Mouse (Mus musculus) heart, embryonic 10.5 days (tissue): ENCODE results near the gene Hoxa2. TPM values are rescaled to one million over a fixed set of nuclear protein-coding genes. Genes with fewer than 3 reads are reported as not detected.

ENCODE experiments used
- DNase-seq: peaks from one replicate; pipeline ENCODE4 v3.0.0-alpha.2; 2017; ENCODE audit warnings: low spot score
- H3K27ac ChIP-seq: fragments of 300-500 bp; sonication (generic); 2 replicates; pipeline ENCODE4 v1.5.1; 2016; ENCODE audit warnings: mild to moderate bottlenecking
- H3K27me3 ChIP-seq: fragments of 300-500 bp; sonication (generic); 2 replicates; pipeline ENCODE4 v1.6.1; 2016; ENCODE audit warnings: mild to moderate bottlenecking; ENCODE audit not compliant: poor library complexity, insufficient read depth, severe bottlenecking
- H3K36me3 ChIP-seq: fragments of 300-500 bp; sonication (generic); 2 replicates; pipeline ENCODE4 v1.6.1; 2016; ENCODE audit warnings: mild to moderate bottlenecking, moderate library complexity
- H3K4me1 ChIP-seq: fragments of 300-500 bp; sonication (generic); 2 replicates; pipeline ENCODE4 v1.6.1; 2016; ENCODE audit warnings: mild to moderate bottlenecking
- H3K4me3 ChIP-seq: fragments of 300-500 bp; sonication (generic); 2 replicates; pipeline ENCODE4 v1.5.1; 2016; ENCODE audit warnings: mild to moderate bottlenecking, moderate library complexity
- H3K9me3 ChIP-seq: fragments of 300-500 bp; sonication (generic); 2 replicates; pipeline ENCODE4 v1.6.1; 2016; ENCODE audit warnings: mild to moderate bottlenecking, moderate library complexity
- WGBS: fragments of 180-500 bp; shearing (Covaris S2); methylation state at CpG from one replicate; pipeline ENCODE4 v1.1.7; 2016; 5-methylcytosine and 5-hydroxymethylcytosine counted together
- polyA plus RNA-seq: library from polyadenylated mRNA; unstranded; fragments of >200 nt; fragmentation: Nextera tagmentation; extraction: Ambion mirVana; gene quantifications from 2 replicates; pipeline ENCODE4 v1.2.1, GENCODE M21; 2016

The Hoxa2 gene
- 4.3 and 10.3 TPM in 2 replicates for polyA plus RNA-seq

- H3K4me1 ChIP-seq: peaks cover 33% of the 10 kb centered on the region
- peak; percentile 72 for DNase-seq
- no peaks in the 10 kb centered on the region for H3K36me3 ChIP-seq
- peaks cover 96% of the 10 kb centered on the region for H3K27me3 ChIP-seq
- peak within 1 kb of the TSS; percentile 88 for H3K27ac ChIP-seq
- no peaks in the 10 kb centered on the region for H3K9me3 ChIP-seq
- H3K4me3 ChIP-seq: peak within 1 kb of the TSS; percentile 58
- WGBS: under 1% methylated on average over 25 of the region's 25 CpGs
Measured at GRCm38 (mm10) chr6:52164626-52165440, at the start of gene Hoxa2. TSS of gene Hoxa2 (minus strand) at chr6:52164831.

GRCm38 (mm10) chr6:52214271-52214670 is 49.6 kb upstream of the Hoxa2 start:
- 13% methylated on average over 5 of the region's 5 CpGs for WGBS
- no peak overlapping the region for H3K27ac ChIP-seq
- peaks cover 31% of the 10 kb centered on the region for H3K4me1 ChIP-seq
- no peak for DNase-seq
- no peaks in the 10 kb centered on the region for H3K36me3 ChIP-seq
- H3K27me3 ChIP-seq: peaks cover 100% of the 10 kb centered on the region
- no peak overlapping the region for H3K4me3 ChIP-seq
- no peaks in the 10 kb centered on the region for H3K9me3 ChIP-seq

GRCm38 (mm10) chr6:52213119-52213986 is 48.7 kb upstream of the Hoxa2 start, which contains the start of the genes Hoxa3 and Gm28308:
TSS of gene Hoxa3 (minus strand) at chr6:52213336.
TSS of gene Gm28308 (minus strand) at chr6:52213339.
- WGBS: 2% methylated on average over 38 of the region's 38 CpGs
- Histone ChIP-seq H3K9me3 (no peaks in the 10 kb centered on the region), H3K4me3 (peak within 1 kb of the TSS; percentile 45), H3K36me3 (no peaks in the 10 kb centered on the region), H3K27me3 (peaks cover 100% of the 10 kb centered on the region), H3K27ac (no peak within 1 kb of the TSS), H3K4me1 (peaks cover 37% of the 10 kb centered on the region)
- peak; percentile 77 for DNase-seq

- peaks cover 40% of the 10 kb centered on the region for H3K4me1 ChIP-seq
- DNase-seq: peak; percentile 77
- no peak overlapping the region for H3K27ac ChIP-seq
- H3K36me3 ChIP-seq: no peaks in the 10 kb centered on the region
- WGBS: under 1% methylated on average over 22 of the region's 22 CpGs
- peak overlapping the region; percentile 45 for H3K4me3 ChIP-seq
- peaks cover 100% of the 10 kb centered on the region for H3K27me3 ChIP-seq
- no peaks in the 10 kb centered on the region for H3K9me3 ChIP-seq
Measured at GRCm38 (mm10) chr6:52212556-52213118, 48.0 kb upstream of the Hoxa2 start.

- 3% methylated on average over 13 of the region's 13 CpGs for WGBS
Measured at GRCm38 (mm10) chr6:52211961-52212360, 47.3 kb upstream of the Hoxa2 start.

GRCm38 (mm10) chr6:52211170-52211935 is 46.7 kb upstream of the Hoxa2 start:
- Histone ChIP-seq H3K4me3 (peak overlapping the region; percentile 31; the same call in 1 of the 2 replicates), H3K9me3 (no peaks in the 10 kb centered on the region), H3K27me3 (peaks cover 100% of the 10 kb centered on the region), H3K36me3 (no peaks in the 10 kb centered on the region), H3K4me1 (peaks cover 30% of the 10 kb centered on the region), H3K27ac (no peak overlapping the region)
- DNase-seq: peak; percentile 78
- WGBS: 1% methylated on average over 37 of the region's 37 CpGs

More at GRCm38 (mm10) chr6:52211961-52212360, 47.3 kb upstream of the Hoxa2 start:
- peaks cover 34% of the 10 kb centered on the region for H3K4me1 ChIP-seq
- H3K9me3 ChIP-seq: no peaks in the 10 kb centered on the region
- no peaks in the 10 kb centered on the region for H3K36me3 ChIP-seq
- H3K27ac ChIP-seq: no peak overlapping the region
- peak; percentile 75 for DNase-seq
- H3K27me3 ChIP-seq: peaks cover 100% of the 10 kb centered on the region
- peak overlapping the region; percentile 31; the same call in 1 of the 2 replicates for H3K4me3 ChIP-seq

GRCm38 (mm10) chr6:52209685-52210046 is 45.0 kb upstream of the Hoxa2 start:
- Histone ChIP-seq H3K4me1 (peaks cover 33% of the 10 kb centered on the region), H3K27ac (no peak overlapping the region), H3K27me3 (peaks cover 100% of the 10 kb centered on the region), H3K9me3 (no peaks in the 10 kb centered on the region), H3K36me3 (no peaks in the 10 kb centered on the region), H3K4me3 (no peak overlapping the region)
- 7% methylated on average over 12 of the region's 12 CpGs for WGBS
- DNase-seq: no peak

- H3K27ac ChIP-seq: no peak overlapping the region
- peaks cover 39% of the 10 kb centered on the region for H3K4me1 ChIP-seq
- H3K4me3 ChIP-seq: peak overlapping the region; percentile 39
- H3K9me3 ChIP-seq: no peaks in the 10 kb centered on the region
- no peaks in the 10 kb centered on the region for H3K36me3 ChIP-seq
- H3K27me3 ChIP-seq: peaks cover 100% of the 10 kb centered on the region
- 4% methylated on average over 18 of the region's 18 CpGs for WGBS
- DNase-seq: peak; percentile 71
Measured at GRCm38 (mm10) chr6:52208868-52209684, 44.4 kb upstream of the Hoxa2 start.

- 1% methylated on average over 47 of the region's 47 CpGs for WGBS
- peak; percentile 75 for DNase-seq
- Histone ChIP-seq H3K36me3 (no peaks in the 10 kb centered on the region), H3K27ac (no peak within 1 kb of the TSS), H3K4me3 (peak within 1 kb of the TSS; percentile 39), H3K9me3 (no peaks in the 10 kb centered on the region), H3K4me1 (peaks cover 47% of the 10 kb centered on the region), H3K27me3 (peaks cover 100% of the 10 kb centered on the region)
Measured at GRCm38 (mm10) chr6:52208072-52208867, 43.6 kb upstream of the Hoxa2 start, which contains the start of gene Hoxa6. TSS of gene Hoxa6 (minus strand) at chr6:52208722.

- Histone ChIP-seq H3K4me3 (no peak overlapping the region), H3K4me1 (peaks cover 44% of the 10 kb centered on the region)
- no peak for DNase-seq
Measured at GRCm38 (mm10) chr6:52207684-52207976, 43.0 kb upstream of the Hoxa2 start.

More at GRCm38 (mm10) chr6:52207684-52207976, 43.0 kb upstream of the Hoxa2 start:
- no peaks in the 10 kb centered on the region for H3K9me3 ChIP-seq
- H3K27ac ChIP-seq: no peak overlapping the region
- H3K36me3 ChIP-seq: no peaks in the 10 kb centered on the region
- H3K27me3 ChIP-seq: peaks cover 100% of the 10 kb centered on the region
